Mouse (Mus musculus): ENCODE data around the gene H2-Ke6.

Gene H2-Ke6

DNA sequence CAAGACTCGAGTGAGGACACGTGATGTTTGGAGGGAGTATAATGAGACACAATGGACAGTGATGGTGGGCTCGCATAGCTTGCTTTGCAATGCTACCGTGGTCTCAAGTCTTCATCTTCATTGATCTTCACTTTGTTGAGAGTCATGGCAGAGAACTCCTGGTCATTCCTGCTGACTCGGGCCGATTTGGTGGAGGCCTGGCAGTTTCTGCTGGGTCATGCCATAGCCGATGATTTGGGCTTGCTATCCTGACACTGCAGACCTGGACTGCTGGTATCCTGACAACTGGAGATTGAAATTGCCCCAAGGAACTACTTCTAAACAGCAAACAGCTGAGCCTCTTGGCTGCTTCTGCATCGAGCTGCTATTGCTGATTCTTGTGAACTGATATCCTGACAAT is 32.9 kb downstream of the H2-Ke6 start:
- DNase-seq = no peak

DNA sequence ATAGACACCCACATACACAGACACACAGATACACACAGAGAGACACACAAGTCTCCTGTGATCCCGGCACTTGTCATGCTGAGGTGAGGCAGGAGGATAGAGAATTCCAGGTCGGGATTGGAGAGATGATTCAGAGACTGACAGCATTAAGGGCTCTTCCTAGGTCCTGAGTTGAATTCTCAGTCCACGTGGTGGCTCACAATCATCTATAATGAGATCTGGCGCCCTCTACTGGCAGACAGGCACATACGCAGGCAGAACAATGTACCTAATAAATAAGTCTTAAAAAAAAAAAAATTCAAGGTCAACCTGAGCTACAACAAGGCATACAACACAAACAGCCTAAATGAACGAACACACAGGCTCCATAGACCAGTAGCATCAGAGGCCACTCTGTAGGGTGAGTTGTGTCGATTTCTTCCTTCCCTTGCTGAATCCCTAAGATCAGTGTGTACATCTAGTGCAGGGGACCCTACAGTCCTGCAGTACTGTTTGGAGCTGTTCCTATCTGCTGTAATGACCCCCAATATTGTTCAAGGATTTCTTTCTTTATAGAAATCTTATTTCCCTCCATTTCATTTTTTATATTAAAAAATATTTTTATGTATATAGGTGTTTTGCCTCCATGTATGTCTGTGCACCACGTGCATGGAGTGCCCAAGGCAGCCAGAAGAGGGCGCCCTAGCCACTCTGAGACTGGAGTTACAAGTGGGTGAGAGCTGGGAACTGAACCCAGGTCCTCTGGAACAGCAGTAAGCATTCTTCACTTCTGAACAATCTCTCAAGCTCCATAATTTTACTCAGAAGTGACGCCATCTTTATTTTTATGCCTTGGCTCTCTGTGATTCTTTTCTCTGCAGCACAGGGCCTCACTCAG is 35.8 kb downstream of the H2-Ke6 start:
- DNase-seq = peak; percentile 79

DNA sequence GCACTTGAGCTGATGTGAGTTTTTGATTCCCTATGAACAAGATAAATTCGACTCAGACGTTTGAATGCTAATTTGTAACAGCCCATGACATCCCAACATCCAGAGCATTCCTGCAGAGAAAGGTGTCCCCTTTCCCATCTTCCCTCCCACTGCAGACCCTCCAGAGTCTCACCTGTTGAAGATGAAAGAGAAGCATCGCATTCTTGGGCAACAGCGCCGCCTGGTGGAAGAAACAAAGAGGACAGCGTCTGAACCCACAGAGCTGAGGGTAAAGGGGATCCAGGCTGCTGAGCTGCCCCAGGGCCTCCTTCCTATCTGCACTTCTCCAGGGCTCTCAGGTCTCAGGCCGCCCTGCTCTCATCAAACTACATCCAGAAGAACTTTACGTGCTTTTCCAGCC is 45.7 kb downstream of the H2-Ke6 start:
- DNase-seq = peak; percentile 89

DNA sequence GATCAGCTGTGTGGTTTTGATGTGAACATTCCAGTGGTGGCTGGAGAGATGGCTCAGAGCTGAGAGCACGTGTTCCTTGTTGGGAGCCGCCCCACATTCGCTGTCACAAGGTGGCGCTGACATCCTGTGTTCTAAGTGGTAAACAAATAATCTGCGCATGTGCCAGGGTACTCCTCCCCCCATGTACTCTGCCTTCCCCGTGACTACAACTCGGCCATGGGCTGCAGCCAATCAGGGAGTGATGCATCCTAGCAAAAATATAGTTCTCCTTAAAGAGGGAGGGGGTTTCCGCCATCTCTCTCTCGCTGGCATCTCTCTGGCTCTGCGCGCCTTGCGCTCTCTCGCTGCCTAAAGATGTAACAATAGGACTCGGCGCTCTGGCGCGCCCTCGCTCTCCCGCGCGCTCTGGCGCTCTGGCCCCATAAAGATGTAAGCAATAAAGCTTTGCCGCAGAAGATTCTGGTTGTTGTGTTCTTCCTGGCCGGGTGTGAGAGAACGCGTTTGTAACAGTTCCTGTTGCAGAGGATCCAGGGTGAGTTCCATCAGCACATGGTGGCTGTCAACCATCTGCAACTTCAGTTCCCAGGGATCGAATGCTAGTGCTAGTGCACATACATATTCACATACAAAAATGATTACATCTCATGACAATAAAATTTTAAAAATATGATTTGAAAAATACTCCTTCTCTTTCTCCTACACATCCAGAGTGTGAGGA is 46.5 kb downstream of the H2-Ke6 start:
- DNase-seq = peak; percentile 90

DNA sequence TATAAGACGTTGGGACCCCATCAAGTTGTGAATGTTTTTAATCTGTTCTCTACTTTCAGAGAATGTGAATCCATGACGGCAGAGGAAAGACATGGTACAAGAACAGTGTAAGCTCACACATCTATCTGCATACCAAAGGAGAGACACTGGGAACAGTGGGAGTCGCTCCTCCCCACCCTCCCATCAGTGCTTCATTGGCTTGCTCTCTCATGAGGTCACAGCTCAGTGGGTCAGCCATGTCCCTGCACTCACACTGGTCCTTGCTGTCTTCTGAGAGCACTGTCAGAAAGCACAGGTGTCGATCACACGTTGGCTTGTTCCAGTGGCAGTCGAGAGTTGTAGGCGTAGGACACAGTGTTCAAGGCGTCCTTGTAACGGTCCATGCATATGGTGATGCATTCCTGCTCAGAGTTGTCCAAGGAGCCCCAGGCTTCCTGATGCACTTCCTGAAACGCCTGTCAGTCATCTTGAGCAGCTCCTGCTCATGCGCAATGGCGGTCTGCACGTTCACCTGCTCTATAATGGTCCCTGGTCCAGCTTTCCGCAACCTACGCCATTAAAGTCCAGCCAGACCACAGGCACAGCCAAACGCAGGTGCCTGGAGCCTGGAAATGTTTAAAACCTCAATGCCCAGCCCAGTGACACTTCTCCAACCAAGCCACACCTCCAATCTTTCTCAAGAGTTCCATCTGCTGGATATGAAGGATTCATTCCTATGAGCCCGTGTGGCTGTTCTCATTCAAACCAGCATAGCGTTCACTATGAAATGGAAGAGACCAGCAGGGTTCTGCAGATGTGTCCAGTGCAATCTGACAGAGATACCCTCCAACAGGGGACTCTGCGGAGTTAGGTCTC is 47.5 kb downstream of the H2-Ke6 start:
- DNase-seq = no peak

DNA sequence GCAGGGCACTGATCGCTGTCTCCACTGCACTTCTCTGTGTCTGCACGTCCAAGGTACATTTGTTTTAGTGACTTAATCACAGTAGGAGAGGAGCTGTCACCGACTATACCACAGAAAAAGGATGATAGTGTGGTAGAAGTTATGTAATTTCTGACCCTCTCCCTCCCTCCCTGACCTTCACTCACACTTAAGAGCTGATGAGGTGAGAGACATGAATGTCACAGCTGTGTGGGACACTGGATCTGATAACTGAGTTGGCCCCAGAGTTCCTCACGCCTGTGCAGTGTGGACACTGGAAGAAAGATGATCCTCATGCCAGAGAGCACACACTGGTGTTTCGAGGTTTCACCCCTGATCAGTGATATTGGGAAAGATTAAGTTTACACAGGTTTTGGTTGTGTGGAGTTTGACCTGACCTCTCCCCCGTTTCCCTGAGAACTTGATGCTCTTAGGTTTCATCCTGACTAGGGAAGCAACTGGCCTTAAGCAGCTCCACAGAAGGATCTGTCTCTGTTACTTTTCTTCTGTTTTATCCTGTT is 48.3 kb downstream of the H2-Ke6 start:
- DNase-seq = no peak

DNA sequence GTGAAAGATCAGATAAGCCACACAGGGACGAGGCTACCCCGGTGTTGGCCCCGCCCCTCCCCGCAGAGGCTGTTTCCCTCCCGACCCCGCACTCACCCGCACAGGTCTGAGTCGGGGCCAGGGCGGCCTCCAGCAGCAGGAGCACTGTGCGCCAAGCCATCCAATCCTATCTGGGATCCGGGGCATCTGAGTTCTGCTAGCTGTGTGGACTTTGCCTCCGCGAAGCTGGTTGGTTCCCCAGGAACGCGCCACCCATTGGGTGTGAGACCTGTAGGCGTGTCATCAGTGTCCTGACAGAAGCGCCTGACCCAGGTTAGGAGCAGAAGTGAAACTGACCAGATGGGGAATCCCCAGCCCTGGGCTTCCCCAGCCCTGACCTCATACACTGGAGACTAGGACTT is 49.2 kb downstream of the H2-Ke6 start:
- peak; percentile 62 for DNase-seq

DNA sequence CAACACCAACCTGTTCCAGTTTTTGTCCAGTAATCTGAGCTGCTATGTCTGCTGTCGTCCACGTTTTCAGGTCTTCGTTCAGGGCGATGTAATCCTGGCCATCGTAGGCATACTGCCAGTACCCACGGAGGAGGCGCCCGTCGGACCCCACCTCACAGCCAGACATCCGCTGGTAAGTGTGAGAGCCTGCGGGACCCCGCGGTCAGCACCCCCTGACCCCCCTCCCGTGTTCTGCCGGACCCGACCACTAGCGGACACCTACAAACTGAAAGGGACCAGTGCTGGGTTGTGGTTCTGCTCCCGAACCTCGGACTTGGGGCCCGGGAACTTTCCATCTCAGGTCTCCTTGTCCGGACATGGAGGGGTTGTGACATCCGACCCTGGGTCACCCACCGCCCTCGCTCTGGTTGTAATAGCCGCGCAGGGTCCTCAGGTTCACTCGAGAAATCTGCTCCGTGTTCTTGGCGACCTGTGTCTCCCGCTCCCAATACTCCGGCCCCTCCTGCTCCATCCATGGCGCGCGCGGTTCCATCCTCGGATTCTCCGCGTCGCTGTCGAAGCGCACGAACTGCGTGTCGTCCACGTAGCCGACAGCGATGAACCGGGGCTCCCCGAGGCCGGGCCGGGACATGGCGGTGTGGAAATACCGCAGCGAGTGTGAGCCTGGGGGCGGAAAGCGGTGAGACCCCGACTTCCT is 49.9 kb downstream of the H2-Ke6 start:
- DNase-seq = peak; percentile 20
